Mouse (Mus musculus) cerebellum, postnatal 36 days (tissue): Measurements from ENCODE around the gene Btk.

Source experiments
- DNase-seq, 2 experiments: peaks; one replicate each; pipeline ENCODE4 v3.0.0; 2021 to 2022; ENCODE audit warnings: mixed read lengths in 2 of 2

Btk gene

DNA sequence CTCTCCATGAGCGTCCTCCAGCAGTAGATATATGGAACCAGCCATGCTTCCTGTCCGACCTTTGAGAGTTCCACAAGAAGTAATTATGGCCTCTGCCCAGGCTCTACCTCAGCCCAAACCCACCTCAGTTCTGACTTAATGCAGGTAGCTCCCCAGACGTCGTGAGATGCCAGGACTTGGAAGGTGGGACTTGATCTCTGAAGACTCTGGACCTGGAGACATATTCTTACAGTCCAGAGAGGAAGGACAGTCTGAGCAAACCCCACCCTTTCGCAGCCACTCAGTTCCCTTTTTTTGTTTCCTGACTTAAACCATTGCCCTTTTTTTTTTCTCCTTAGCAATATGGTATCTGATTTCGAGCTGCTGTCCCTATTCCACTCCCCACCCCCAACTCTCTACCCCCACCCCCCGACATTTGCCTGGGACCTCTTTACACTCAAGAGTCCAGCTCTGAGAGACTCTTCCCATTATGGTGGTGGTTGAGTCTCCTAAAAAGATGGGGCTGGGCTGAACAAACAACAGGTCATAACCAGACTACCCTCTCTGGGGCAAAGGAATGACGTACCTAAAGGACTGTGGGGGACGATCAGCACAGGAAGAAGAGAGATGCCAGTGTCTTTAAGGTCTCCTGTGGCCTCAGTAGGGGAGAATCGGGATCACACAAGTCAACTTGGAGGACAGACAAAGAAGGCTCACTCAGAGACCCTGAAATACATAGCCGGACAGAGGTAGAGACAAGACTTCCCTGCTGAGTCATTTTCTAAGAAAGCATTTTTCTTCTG, at the start of gene Btk:
Gene Btk, minus strand, starts transcription at position 683 of the 782 bp plus-strand sequence.
- no peak for DNase-seq

DNA sequence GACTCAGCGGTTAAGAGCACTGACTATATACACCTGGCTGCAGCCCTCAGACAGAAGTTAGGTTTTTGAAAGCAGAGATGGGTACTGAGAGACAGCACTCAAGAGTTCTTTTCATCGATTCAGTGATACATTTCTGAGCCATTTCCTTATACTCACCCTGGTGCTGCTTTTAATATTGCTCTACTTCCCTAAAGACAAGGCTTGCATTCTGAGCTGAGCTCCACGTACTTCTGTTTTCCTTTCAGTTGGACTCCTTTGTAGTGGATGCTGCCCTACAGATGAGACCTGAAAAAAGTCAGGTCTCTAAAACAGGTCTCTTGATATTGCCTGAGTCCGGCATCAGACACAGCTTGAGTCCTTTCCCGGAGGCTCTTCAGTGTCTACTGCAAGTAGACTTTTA, 49.3 kb upstream of the Btk start:
- DNase-seq: no peak

DNA sequence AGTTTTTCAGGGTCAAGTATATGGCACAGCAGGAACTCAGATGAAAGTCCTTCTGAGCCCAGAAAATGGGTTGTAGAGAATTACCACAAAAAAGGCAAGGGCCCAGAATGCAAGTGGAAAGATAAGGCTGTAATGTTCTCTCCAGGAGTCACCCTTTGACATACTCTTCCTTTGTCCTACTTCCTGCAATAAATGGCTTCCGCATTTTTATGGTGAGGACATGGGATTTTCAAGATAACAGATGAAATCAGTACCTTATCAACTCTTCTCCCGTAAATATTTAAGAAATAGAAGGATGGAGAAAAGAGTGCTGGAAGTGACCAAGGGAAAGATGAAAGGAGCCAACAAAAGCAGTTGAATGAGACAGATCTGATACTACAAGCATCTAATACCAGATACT, 44.8 kb upstream of the Btk start:
- no peak for DNase-seq

DNA sequence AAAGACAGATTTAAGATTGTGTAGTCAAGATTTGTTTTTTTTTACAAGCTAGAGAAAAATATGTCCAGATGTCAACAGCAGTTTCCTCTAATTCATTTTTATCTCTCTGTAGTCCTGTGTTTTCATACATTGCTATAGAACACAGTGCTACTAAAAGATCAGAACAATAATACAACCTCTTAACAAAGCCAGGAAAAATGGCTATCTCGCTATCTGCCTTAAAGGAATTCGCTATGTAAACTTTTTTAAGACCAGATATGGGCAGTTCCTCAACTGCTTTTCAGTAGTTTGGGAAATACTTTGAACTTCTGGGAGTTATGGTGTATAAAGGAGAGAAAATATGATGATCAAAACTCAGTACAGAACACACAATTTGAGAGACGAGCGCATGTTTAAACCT, 40.0 kb upstream of the Btk start:
- DNase-seq: no peak

DNA sequence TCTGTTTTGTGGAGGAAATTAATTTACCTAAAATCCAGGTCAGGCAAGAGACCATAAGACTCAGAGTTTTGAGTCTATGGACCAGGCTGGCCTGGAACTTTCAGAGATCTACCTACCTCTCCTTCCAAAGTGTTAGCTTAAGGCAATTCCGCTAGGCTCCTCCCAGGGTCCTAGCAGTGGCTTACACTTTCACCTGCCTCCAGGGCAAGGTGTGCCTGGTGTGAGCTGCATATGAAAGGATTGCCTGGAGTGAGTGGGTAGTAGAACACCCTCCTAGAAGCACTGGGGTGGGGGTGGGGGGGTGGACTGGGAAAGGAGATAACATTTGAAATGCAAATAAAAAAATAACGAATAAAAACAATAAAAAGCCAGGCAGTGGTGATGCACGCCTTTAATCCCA, 38.3 kb upstream of the Btk start:
- no peak for DNase-seq

DNA sequence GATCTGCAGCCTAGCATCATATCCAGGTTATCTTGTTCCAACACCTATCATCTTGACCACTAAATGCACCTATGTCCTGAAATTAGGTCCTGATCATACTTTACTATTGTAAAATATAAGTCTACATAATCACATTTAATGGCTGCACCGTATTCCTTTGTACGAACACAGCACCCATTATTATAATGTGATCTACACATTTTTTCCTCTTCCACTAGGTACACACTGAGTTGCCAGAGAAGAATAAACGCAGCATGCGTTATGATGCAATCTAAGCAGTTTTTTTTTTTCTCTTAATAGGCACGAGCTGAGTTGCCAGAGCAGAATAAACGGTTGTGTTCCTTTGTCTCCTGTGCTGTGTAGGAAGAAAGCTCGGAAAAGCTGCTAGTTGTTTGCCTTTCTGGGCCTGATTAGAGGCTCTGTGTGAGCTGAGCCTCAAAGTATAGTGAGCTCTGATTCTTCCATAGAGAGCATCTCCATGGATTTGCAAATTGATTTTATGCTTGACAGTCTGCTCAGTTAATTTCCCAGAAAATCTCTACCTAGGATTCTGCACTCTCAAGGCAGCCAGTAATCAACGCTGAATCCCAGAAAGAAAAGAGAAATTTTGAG, 37.0 kb upstream of the Btk start:
- DNase-seq: no peak

DNA sequence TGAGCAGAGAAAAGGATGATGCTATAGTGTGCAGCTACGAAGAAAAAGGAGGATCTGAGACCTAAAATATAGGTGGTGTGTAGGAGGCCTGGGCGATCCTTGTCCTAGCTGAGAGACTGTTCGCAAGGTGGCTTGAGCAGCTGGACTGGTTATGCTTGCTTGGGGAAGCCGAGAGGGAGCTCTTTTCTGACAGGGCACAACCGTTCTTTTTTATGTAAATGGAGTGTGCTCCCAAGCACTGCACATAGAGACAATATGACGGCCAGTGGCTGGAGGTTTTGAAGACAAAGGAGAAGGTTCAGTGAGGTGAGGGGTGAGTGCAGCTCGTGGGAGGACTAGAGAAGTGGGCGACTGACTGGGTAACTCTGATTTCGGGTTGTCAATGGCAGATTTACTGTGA, 36.3 kb upstream of the Btk start:
- DNase-seq: no peak

DNA sequence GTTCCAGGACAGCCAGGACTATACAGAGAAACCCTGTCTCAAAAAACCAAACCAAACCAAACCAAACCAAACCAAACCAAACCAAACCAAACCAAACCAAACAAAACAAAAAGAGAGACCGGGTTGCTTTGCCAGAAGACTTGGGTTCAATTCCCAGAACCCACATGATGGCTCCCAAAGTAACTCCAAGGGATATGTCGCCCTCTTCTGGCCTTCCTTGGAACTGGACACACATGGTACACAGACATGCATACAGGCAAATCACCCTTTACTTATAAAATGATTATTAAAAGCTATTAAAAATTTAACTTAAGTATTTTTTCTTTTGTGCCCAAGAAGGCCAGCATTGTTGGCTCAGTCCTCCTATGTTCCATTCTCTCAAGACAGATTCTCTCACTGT, 30.9 kb upstream of the Btk start:
- no peak for DNase-seq

DNA sequence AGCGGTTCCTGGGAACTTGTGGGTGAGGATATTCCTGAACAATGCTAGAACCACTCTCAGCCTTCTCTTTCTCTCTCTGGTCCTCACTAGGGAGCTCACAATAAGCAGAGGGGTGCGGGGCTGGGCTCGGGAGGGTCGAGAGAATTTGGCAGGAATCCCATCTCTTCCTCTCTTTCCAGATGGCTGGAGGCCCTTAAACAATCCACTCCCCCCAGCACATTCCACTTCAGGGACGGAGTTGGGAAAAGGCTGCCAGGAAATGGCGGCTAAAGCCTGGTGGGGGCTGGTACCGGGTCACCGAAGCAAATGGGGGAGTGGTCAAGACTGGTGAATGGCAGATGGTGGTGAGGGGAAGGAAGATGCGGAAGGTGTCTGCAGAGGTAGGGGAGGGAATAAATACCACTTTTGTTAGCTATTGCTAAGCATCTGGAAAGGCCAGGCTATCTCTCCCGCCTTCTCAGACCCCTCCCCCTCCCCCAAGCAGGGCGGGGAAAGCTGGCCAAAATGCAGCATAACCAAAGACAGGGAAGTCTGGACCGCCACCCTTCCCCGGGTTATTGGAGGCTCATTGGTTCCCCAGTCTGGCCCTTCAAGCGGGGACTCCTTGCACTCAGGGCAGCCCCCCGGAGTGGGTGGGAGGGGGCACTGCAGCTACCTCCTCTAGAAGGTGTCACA, 29.1 kb upstream of the Btk start:
- peak; percentile 20 to 28 for DNase-seq

DNA sequence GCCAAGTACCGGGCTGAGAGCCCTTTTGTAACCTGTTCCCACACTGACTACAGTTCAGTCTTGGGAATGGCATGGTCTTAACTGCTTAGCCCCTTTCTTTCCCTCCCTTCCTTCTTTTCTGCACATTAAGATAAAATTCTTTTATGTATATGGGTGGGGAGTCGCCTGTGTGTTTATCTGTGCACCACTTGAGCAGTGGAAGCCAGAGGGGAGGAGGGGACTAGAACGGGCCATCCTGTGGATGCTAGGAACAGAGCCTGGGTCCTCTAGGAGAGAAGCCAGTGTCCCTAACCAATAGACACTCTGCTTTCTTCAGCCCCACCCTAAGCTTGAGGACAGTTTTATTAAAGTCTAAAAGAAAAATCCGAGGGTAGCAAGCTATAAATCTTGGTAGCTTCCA, 27.6 kb upstream of the Btk start:
- DNase-seq: no peak

DNA sequence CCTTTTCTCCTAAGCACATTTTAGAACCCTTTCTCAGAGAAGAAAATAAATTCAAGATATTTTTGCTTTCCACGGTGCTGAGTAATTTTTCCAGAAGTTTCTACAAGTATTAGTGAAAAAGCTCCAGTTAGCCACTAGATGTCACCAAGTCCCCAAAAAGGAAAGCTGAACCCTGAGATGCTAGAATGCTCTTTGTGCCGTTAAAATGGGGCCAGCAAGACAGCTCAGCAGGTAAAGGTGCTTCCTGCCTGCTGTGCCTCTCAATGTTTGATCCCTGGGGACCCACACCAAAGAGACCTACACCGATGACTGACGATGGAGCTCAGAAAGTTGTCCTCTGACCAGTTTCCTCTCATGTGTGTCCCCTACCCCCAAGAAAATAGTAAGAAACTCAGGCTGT, 26.1 kb upstream of the Btk start:
- DNase-seq: no peak

DNA sequence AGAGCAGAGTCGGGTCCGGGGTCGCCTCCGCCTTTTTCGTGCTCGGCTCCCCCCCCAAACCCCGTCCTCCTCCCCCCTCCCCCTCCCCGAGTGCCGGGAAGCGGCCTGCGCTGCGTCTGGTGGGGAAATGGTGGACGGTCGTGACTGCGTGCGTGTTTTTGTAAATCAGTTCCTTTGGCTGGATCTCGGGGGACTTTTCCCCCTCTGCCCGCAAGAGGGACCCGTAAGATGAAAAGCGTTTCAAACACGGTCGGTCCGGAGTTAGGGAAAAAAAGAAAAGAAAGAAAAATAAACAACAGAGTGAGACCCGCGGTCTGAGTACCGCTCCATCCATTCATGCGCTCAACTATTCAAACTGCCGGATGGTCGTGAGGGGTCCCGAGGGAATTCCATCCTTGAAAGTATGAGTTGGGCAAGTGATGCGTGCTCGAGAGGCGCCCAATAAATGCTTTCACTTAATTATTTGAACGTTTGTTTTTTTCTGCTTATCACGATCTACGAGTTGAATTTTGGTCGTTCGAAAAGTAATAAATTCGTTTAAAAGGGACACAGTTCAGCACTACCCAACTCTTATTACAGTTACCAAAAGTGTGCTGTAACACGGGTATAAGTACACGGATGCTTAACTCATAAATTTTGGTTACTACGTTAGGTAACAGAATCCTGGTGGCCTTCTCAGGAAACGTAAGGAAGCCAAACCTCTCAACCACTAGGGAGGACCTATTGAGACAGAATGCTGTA, 18.2 kb upstream of the Btk start:
- no peak for DNase-seq

DNA sequence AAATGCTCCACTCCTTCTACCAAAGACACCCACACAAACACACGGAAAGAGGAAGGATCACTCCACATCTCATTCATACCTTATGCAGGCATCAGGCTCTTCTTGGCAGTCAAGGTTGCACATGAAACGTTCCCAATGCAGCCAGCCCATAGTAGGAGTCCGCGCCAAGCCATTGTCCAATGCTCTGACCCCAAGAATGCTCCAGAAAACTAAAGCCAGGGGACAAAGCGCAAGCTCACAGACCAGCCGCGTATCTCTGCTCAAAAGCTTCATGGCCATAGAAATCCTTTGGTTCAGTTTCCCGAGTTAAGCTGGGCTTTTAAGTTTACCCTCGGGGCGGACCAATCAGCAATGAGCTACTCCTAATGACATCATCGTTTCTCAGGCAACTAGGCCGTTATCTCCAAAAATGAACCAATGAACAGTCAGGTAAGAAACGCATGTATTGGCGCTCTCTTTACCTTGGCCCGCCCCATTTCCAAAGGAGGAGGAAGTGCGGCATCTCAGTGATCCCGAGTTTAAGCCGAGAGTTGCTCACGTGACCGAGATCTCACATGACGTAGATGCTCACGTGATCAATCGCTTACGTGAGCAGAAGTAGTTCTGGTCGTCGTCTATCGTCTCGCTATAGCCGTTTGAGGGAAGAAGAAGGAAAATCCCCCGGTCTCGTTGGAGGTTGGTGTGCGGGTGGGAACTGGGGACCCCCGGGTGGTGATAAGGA, 17.4 kb upstream of the Btk start, which contains the start of the genes Gla and Hnrnph2:
Gene Gla, minus strand, starts transcription at position 467 of the 721 bp plus-strand sequence.
Gene Hnrnph2, plus strand, starts transcription at position 521 of the 721 bp plus-strand sequence.
- DNase-seq: peak; percentile 85 to 86

DNA sequence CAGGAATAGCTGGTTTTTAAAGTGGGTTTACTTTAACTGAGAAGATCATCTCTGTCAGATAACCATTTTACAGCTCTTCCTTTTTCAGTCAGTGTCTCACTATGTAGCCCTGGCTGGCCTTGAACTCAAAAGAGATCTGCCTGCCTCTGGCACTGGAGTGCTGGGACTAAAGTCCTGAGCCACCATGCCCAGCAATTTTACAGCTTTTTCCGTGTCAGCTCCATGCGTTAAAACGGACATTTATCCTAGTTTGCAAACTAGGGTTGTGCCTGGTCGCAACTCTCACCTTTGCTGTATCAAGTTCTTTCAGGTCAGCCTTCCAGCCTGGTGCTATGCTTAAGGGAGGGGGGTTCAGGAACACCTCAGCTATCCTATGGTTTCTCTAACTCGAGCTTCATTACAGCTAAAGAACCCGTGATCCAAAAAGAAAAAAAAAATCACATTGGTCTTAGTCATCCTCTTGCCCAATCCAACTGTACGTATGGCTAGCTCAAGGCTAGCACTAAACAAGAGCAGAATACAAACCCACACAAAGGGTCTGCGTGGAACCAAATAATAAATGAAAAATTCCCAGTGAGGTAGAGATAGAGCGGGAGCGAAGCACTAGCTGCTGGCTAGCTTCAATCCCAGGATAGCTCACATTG, 16.7 kb upstream of the Btk start:
- DNase-seq: no peak

DNA sequence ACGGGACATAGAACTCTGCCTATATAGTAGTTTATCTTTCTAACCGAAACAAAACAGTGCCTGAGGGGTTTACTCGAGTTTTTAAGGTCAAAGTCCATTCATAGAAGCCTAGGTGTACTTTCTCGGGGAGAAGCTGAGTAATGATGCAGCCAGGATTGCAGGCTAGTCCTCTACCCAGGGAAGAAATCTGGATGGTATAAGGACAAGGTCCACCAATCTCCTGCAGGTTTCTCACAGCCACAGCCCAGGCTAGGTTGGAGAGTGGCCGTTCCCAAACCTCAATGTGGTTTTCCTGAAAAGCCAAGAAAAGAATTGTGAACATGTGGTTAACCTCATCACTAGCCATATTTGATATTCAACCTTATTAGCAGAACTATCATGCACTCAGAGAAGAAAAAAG, 6.5 kb upstream of the Btk start:
- DNase-seq: no peak

DNA sequence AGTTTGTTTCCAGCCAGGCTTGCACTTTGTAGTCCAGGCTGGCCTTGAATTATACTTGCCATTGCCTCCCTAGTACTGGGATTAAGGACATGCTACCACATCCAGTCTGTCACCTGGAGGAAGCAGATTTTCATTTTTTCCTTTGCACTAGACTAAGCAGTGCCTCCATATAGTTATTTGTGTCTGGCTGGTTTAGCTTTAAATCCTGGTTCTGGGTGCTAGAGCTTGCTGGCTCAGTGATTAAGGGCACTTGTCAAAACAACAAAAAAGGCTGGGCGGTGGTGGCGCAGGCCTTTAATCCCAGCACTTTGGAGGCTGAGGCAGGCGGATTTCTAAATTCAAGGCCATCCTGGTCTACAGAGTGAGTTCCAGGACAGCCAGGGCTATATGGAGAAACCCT, 5.6 kb upstream of the Btk start:
- no peak for DNase-seq

DNA sequence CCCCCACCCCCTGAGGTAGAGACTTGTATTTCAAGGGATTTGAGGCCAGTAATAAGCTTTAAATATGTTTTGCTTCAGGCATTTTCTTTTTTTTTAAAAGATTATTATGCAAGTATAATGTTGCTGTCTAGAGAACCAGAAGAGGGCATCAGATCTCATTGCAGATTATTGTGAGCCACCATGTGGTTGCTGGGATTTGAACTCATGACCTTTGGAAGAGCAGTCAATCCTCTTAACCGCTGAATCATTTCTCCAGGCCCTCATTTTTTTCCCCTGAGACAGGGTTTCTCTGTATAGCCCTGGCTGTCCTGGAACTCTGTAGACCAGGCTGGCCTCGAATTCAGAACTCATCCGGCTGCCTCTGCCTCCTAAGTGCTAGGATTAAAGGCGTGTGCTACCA, 4.9 kb upstream of the Btk start:
- DNase-seq: no peak

DNA sequence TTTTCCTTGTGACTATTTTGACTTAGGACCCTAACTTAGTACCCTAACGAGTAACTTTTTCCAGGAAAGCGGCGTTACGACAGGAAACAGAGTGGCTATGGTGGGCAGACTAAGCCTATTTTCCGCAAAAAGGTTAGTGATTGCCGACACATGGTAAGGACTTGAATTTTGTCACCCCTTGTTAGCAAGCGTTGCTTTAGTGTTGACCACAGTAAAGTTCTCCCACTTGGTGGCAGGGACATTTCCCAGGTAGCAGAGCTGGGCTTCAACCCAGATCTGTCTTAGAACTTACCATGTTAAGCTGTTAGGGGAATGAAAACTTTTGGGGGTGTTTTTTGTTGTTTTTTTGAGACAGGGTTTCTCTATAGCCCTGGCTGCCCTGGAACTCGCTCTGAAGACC, 3.1 kb upstream of the Btk start:
- no peak for DNase-seq

DNA sequence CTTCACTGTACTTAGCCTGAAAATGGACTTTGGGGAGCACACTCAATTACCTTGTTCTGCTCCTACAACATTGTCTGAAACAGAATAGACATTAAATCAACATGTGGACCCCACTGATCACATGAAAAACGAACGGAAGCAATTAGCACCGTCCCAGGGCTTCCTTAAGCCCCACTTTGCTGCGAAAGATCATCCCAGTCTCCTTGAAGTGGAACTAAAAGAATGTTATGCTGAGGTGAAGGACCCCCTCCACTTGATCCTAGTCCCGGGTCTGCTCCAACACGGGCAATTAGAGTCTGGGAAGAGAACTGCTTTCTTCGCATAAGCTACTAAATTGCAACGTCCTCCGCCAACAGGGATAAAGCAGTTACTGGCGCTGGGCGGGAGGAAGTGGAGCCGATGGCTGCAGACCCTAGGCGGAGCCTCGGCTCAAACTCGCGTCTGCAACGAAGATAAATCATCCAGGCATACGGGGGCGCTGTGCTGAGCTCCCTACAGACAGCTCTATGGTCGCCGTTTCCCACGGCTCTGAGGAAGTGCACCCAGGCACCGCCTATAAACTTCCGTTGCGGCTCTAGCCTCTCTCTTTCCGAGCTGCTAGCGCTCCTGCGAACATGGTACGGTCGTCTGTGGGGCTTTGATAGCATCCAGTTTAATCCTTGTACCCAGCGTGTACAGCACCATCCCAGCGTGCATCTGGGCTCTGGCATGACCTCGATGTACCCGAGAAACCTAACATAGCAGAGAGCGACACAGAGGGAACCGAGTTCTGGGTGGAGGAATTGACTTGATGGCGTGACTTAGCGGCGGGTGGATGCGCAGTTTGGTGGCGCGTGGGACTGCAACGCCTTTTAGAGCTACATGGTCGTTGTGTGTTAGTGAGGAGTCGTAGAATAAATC, 2.0 kb upstream of the Btk start, which contains the start of gene Rpl36a:
Gene Rpl36a, plus strand, starts transcription at position 552 of the 900 bp plus-strand sequence.
- DNase-seq: peak; percentile 88 to 89

DNA sequence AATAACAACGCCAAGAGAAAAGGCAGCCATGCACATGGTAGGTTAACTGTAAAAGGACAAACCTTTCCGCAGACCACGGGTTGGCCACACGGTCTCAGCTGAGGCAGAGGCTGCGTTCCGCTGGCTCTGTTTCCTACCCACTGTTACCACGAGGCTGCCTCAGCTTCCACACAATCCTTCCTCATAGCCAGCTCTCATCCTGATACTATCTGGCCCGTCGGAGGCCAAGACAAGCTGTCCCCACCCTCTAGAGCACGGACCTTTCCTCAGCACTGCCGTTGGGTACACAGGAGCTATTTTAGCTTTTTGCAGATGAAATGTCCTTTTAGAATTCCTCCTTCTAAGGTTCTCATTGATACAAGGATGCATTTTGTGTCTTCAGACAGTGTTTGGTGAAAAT, 1.1 kb downstream of the Btk start:
- DNase-seq: no peak
